Mouse (Mus musculus) Muller cell, postnatal 12 days (primary cell): ENCODE measurements around the gene Vti1a.

Experiments used
- DNase-seq: peaks from one replicate; pipeline ENCODE4 v3.0.0-alpha.2; 2015; ENCODE audit errors: inconsistent ontology term

Vti1a gene

DNA sequence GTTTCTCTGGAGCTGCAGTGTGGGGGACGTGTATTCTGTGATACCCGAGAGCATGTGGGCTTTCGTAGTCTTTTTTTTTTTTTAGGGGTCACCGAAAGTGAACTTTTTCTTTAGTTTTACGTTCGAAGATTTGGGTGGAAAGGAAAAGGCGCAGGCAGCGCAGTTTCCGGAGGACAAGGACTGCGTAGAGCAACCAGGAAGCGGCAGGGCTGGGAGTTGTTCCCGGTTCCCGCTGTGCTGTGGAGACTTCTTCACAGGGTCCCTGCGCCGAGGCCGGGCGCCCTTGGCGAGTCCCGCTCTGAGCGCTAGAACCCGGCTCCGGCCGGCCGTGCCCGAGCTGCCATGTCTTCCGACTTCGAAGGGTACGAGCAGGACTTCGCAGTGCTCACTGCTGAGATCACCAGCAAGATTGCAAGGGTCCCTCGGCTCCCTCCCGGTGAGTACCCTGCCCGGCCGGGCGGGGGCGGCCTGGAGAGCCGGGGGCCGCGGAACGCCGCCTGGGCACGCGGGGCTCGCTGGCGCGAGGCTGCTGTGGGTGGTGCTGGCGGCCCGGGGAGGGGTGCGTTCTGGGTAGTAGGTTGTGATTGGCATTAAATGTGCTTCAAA is at the start of gene Vti1a:
TSS of gene Vti1a (plus strand) at position 187 of the 606 bp plus-strand sequence.
- peak; percentile 92 for DNase-seq

DNA sequence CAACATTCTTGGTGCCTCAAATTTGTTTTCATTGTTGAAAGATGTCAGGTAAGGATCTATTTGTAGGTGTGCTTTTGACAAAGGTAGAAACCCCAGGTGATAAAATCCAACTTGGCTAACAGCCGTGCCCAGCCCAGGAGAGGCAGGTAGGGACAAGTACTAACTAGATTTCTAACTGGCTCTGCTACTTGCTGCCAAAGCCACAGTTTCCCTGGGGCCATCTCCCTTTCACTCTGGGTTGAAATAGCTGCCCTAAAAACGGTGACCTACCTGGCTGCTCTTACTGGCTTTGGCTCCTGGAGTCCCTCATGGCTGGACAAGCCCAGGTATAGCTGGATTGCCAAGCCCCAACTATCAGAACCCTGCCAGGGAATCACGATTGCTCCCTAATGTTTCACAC is 49.3 kb upstream of the Vti1a start:
- no peak for DNase-seq

DNA sequence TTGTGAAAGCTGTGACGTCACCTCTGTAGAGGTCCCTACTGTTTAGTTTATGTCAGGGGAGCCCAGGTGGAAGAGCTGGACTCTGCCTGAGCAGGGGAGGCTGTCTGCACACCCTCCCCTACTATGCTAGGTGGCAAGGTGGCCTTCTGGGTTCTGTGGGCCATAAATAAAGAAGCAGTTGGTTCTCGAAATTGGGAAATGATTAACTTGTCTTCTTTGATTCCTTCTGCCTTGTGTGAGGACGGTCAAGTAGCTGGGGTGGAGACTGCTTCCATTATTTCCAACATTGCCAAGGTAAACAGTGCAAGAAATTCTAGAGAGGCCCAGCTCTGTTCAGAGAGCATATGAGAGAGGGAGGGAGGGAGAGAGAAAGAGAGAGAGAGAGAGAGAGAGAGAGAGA is 47.9 kb upstream of the Vti1a start:
- no peak for DNase-seq

DNA sequence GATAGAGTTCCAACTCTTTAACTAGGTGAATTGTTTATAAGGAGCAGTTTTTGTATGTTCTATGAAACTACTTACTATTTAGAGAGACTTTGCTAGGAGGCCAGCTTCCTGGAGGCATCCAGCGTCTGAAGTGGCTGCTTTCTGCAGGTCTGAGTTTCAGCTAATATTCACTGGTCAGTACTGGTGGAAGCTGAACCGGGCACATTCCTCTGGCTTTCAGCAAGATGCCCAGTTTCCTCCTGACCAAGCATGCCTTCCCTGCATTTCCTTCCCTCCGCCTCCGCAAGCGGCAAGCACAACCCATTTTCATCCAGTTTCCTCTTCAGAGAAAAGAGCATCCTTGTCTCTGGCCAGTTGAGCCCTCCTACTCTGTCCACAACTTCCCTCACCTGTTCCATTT is 47.0 kb upstream of the Vti1a start:
- no peak for DNase-seq

DNA sequence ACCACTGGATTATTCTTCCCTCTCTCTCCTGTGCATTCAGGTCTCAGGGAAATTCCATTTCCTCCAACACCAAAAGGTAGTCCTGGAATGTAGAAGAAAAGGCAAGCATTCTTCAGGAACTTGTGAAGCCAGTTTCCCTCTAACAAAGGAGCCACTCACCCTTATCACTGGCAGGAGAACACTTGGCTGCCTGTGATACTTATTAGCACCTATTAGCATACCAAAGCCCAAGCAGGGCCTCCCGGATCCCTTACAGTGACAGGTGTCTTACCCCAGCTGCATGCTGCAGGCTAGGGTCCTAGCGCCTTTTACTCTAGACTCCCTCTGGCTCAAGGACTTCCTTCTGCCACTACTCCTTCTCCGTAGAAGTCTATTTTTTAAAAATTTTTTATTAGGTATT is 44.6 kb upstream of the Vti1a start:
- DNase-seq, result no peak

DNA sequence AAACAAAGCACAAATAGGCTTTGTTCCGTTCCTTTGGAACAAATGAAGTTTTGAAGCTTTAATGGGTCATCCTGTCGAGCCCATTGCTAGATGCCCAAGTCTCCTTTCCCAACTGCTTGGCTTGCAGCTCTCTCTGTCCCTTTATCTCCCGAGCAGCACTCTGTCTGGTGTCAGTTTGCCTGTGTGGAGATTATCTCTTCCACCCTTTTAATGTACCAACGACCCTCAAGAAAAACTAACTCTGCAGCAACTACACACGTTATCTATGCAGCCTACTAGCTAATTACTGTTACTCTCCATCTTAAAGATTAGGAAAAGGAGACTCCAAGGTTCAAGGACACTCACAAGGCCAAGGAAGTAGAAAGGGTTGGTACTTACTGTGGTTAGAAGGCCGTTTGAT is 42.8 kb upstream of the Vti1a start:
- no peak for DNase-seq

DNA sequence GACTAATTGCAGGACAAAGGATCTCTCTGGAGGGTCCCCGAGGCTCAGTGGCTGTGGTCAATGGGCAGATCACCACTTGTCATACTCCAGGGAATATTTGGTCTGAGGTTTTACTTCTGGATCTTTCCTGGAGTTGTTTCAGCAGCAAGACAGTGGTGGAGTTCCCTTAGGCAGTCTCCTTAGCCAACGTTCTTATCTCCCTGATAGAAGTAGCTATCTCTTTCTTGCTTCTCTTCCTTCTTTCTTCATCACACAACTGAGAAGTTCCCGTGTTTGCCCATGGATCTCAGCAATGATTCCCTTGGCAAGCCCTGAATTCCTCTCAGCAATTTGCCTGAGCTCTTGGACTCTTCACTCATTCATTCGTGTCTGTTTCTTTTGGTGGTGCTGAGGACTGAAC is 40.0 kb upstream of the Vti1a start:
- DNase-seq, result no peak

DNA sequence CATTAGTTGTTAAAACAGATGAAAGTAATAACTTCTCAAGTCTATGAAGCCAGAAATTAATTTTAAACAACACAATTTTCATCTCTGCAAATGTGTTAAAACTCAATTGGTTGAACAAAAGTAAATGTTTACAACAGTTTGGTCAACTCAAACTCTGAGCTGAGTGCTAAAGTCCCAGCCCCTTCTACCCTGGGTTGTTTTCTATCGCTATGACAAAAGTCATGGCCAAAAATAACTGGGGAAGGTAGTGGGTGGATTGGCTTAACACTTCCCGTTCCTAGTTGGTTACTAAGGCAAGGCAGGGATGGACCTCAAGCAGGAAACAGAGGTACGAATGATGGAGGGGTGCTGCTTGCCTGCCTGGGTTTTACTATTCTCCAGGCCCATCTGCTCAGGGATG is 39.3 kb upstream of the Vti1a start:
- DNase-seq, result no peak

DNA sequence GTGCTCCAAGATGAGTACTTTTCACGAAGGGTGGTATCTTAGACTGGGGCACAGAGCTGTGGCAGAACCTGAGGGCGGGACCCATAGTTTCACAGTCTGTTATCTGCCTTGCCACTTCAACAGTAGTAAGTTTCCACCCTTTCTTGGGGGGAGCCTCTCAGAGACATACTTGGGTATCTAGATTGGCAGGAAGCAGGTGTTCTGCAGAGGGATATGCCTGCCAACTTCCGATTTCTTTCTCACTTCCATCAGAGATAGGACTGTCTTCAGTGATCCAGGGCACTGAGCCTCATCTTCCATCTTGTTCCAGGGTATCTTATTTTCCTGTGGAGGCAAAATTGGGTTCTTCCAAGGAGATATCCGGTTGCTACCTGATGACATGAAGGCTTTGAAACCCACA is 32.0 kb upstream of the Vti1a start:
- no peak for DNase-seq

DNA sequence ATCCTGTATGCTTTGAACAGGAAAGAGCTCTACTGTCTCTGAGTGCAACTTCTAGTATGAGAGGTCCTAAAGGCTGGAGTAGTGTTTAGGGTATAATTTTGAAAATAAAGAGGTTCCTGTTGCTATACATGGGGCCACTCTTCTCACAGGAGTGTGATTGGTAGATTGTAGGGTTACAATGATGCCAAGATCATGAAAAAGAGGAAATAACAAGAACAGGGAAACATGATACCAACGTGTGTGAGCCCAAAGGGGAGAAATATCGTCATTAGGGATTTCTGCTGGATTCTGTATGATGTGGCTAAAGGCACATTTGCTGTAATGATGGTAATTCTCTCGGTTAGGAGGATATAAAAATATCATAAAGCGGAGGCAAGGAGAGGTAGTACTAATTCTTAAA is 30.1 kb upstream of the Vti1a start:
- DNase-seq, result no peak

DNA sequence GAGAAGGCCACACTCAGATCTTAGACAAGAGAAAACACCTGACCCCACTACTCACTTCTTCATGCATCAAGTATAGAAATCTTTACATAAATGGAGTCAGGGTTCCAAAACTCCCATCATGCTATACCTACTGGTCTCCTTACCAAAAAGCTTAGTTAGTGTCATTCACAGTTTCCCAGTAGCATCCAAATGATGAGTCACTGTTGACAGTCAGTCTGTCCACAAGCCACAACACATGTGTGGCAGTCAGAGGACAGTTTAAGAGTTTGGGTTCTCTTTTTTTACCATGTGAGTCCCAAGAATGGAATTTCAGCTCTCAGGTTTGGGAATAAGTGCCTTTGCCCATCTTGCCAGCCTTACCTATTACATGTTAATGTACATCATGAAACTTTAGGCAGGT is 27.1 kb upstream of the Vti1a start:
- DNase-seq, result no peak

DNA sequence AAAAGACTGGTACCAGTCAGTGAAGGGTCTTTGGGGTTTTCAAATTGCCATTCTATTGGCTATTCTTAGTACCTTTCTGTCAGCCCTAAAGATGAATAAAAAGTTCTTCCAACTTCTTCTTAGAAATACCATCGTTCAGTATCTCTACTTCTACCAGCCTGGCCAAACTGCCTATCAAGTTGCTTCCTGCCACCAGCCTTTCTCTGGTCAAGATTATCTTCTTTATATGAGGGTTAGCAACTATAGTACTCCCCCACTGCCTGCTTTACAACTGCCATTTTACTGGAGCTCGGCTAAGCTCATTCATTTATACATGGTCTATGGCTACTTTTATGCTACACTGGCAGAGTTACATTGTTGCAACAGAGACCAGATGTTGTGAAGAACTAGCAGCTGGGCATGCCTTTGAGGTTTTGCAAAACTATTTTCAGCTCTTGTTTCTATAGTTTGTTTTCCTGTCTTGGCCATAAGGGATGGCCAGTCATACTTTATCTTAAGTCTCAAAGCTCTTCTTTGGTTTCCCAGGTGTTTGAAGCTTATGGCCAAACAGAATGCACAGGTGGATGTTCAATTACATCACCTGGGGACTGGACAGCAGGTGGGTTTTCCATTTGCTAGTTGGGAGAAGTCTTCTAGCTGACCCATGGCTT is 25.3 kb upstream of the Vti1a start:
- no peak for DNase-seq

DNA sequence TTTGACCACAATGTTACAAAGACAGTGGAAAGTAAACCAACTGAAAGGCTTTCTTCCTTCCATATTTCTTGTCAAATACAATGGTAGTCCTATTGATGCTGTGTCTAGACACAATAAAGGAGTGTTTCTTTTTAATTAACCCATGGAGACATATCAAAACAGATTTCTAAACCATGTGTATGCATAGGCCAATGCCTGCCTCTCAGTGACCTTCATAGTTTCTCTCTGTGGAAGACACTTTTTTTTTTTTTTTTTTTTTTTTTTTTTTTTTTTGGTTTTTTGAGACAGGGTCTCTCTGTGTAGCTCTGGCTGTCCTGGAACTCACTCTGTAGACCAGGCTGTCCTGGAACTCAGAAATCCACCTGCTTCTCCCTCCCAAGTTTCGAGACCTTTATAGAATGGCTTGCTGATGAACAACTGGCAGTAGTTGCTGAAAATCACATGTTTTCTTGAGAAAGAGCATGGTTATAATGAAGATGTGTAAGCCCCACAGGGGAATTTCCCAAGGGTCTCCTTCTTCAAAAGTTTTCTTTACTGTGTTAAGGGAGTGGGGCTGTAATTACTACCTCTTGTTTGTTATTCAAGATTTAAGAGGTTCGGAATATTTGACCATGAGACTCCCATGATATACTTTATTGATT is 23.8 kb upstream of the Vti1a start:
- no peak for DNase-seq

DNA sequence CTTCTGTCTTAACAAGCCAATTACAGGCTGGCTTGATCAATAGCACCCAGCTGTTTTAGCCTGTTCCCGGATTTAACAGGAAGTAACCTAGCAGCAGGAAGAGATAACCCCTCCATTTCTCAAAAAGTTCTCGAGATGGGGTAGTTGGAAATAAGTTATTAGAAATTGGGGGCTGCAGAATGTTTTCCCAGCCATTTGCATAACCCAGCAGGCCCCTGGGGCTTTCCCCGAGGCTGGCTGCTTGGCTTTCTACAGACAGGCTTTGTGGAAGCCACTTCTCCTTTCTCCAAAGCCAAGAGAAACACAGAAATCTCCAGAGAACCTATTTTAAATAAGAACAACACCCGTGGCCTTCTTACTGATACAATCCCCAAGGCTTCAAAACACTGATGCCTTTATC is 22.9 kb upstream of the Vti1a start:
- DNase-seq, result no peak

DNA sequence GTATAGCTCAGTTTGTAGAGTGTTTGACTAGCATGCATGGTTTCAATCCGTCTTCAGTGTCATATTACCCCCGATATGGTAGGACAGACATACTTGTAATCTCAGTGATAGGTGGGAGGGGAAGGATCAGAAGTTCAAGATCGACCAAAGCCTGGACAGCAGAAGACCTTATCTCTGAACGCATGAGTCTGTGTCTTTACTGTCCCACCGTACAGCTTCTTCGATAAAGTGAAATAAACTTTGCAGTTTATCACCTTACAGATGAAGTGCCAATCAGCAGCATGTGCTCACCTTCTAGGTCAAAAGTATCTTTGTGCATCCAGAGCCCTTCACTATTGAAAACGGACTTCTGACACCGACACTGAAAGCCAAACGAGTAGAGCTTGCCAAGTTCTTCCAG is 21.0 kb upstream of the Vti1a start:
- DNase-seq, result no peak

DNA sequence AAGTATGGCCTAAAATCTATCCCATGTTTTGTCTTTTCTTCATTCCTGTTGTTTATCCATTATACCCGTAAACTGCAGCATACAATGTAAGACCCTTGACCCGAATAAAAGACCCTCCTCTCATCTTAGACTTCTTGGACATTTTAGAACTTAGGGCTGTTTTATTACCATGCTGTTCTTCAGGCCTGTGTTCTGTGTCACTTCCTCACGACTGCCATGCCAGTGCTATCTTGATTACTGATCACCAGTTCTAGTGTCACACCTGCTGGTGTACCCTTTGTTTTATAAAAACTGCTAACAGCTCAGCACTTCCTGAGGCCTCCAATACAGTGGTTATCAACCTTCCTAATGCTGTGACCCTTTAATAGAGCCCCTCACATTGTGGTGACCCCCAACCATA is 20.5 kb upstream of the Vti1a start:
- no peak for DNase-seq

DNA sequence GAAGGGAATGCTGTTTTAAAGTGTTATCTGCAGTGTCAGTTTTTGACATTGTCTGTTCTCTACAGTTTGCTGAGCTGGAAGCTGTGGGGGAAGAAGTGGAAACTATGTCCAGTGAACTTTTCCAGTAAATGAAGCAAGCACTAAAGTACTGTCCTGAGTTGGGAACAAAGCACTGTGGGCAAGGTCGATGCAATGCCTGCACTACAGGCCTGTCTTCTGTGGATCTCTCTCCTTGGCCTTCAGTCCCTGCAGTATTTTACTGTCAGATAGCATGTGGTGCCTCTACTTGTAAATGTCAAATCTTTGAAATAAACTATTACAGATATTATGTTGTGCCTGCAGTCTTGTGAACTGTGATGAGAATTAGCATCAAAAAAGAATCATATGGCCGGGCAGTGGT is 19.8 kb upstream of the Vti1a start:
- DNase-seq, result no peak

DNA sequence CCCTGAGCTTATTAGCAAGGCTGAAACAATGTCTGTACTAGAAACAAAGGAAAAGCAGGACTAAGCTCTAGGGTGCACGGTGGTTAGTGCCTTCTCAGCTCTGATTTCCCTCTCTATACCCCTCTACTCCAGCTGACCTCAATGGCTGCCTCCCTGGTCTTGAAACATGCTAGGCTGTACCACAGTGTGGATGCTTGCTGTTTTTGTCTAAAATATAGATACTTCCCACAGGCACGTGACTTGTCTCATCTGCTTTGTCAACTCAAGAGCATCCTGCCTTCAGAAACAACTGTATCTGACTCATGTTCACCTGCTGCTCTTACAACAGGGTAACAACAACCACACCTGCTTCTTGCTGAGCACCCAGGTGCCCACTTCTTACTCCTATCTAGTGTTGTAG is 18.6 kb upstream of the Vti1a start:
- no peak for DNase-seq

DNA sequence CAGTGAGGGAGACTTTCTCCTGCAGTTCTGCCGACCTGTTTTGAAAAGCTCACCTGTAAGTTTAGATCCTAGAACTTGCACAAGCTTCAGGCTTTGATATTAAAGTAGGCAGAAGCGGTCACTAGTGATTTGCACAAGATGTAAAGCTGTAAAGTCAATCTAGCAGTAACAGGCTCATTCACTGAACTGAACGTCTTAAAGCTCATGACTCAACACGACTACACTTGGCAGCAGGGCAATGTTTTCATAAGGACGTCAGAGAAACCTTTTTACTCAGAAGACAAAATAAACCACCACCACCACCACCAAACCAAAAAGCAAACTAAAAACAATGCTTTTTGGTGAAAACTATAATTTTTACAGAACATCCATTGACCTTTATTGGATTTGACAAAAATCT is 18.1 kb upstream of the Vti1a start:
- no peak for DNase-seq

DNA sequence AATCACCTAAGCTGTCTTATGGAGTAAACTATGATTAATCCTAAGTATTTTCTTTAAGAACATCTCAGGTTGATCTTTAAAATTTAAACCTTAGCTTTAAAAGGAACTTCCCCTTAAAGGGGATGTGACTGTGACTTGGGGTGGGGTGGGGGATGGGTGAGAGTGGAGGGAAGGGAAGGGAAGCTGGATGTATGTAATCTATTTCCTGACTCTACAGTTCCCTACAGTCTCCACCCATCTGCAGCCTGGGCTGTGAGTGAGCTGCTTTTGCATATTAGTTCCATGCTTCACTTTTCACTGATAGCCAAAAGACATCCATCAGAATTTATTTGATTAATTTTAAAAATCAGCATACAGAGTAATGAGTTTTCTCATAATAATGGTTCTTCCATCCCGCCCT is 16.7 kb upstream of the Vti1a start:
- no peak for DNase-seq

DNA sequence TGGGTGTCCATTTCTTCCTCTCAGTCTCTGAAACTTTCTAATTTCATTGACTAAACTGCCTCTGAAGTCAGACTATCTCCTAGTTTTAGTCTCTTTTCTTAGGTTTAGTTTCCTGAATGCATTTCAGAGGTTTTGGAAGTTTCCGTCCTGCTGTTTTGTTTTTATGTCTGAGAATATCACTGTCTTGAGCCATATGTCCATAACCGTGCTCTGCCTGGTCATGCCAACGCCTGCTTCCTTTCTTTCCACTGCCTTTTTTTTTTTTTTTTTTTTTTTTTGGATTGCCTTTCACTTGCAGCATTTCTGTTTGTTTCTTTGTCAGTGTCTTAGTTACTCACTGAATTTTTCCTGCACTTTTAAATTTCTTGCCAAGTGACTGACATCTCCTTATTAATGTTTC is 15.6 kb upstream of the Vti1a start:
- no peak for DNase-seq

DNA sequence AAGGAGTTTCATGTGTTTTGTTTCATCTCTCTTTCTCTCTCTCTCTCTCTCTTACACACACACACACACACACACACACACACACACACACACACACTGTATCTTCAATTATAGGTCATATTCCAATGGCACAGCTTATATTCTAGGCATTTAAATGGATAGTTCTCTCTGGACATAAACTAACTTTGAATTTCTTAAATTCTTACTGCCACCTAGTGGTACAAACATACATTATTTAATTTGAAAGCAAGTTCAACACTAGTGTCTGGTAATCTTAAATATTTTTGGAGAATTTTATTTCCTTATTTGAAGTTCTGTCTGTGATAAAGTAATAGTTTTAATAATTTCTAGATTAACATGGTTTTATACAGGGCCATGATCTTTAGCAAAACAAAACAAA is 11.1 kb upstream of the Vti1a start:
- no peak for DNase-seq

DNA sequence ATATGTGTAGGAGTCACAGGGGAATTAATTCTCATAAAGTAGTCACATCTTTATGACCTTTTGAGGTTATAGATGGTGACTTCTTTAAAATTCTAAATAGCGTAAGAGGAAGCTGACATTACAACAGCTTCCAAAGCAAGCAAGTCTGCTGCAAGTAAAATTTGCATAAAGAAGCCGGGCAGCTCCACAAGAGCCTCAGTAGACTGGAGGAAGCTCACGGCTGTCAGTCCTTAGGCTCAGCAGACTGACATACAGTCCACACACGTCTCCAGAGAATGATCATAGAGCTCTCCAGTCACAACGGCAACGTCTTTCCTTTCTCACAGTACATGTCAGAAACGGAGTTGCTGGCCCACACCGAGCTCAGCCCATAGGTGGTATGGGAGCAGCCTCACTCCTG is 4.2 kb upstream of the Vti1a start:
- no peak for DNase-seq

DNA sequence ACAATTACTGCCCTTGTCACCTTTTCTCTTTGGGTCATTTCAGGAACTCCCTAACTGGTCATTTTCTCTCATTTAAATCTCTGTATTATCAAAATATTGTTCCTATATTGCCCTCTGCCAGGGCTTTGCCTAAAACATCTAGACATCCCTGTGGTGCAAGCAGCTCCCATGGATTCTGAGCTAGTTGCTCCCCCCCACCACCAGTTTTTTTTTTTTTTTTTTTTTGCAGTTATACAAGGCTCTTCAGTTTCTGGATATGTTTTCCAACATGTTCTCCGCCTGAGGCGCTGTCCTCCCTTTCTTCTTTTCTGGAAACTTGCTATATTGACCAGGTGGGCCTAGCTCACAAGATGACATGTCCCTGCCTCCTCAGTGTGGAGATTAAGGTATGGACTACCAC is 2.4 kb upstream of the Vti1a start:
- DNase-seq, result no peak
